Mouse (Mus musculus) lung, embryonic 14.5 days (tissue): ENCODE data around the gene Rdh7. TPM values are rescaled to one million over a fixed set of nuclear protein-coding genes. Genes with fewer than 3 reads are reported as not detected.
"Not testable (repeated sequence)": the region's sequence is repeated elsewhere in the genome, so short reads cannot be mapped to it uniquely, and the experiment has no call there.

Experiments
- ATAC-seq: fragments of 200-750 bp; cut with Nextera tagmentation; 2 replicates; pipeline ENCODE4 v1.8.0; 2017; ENCODE audit warnings: mild to moderate bottlenecking, moderate TSS enrichment, moderate library complexity; ENCODE audit not compliant: insufficient read depth
- DNase-seq: peaks from one replicate; pipeline ENCODE4 v3.0.0-alpha.2; 2015
- H3K27ac ChIP-seq: fragments of 300-500 bp; sonication (generic); 2 replicates; pipeline ENCODE4 v1.5.1; 2014; ENCODE audit warnings: low read depth, mild to moderate bottlenecking, moderate library complexity
- H3K27me3 ChIP-seq: fragments of 300-500 bp; sonication (generic); 2 replicates; pipeline ENCODE4 v1.6.1; 2014; ENCODE audit warnings: low read length, control low read depth; ENCODE audit not compliant: insufficient read depth
- H3K36me3 ChIP-seq: fragments of 300-500 bp; sonication (generic); 2 replicates; pipeline ENCODE4 v1.6.1; 2014; ENCODE audit warnings: control low read depth; ENCODE audit not compliant: insufficient read depth
- H3K4me1 ChIP-seq: fragments of 300-500 bp; sonication (generic); 2 replicates; pipeline ENCODE4 v1.6.1; 2014; ENCODE audit warnings: antibody characterized with exemption, control low read depth; ENCODE audit not compliant: insufficient read depth
- H3K4me2 ChIP-seq: fragments of 300-500 bp; sonication (generic); 2 replicates; pipeline ENCODE4 v1.6.1; 2014; ENCODE audit warnings: mild to moderate bottlenecking
- H3K4me3 ChIP-seq: fragments of 300-500 bp; sonication (generic); 2 replicates; pipeline ENCODE4 v1.5.1; 2014; ENCODE audit warnings: low read depth, low read length
- H3K9ac ChIP-seq: fragments of 300-500 bp; sonication (generic); 2 replicates; pipeline ENCODE4 v1.6.1; 2014
- H3K9me3 ChIP-seq: fragments of 300-500 bp; sonication (generic); 2 replicates; pipeline ENCODE4 v1.6.1; 2016; ENCODE audit warnings: low read depth, low read length, control low read depth
- CTCF ChIP-seq: IDR thresholded peaks from 2 replicates; pipeline ENCODE4 v1.5.1; 2016; ENCODE audit warnings: antibody characterized with exemption, low read depth
- WGBS: fragments of 180-500 bp; shearing (Covaris S2); extraction: QIAGEN DNeasy Blood & Tissue Kit; methylation state at CpG from one replicate; pipeline ENCODE4 v1.1.7; 2014; 5-methylcytosine and 5-hydroxymethylcytosine counted together
- polyA plus RNA-seq: library from polyadenylated mRNA; unstranded; fragments of >200 nt; fragmentation: Nextera tagmentation; extraction: Ambion mirVana; gene quantifications from 2 replicates; pipeline ENCODE4 v1.2.1, GENCODE M21; 2014

The Rdh7 gene
- polyA plus RNA-seq, 1 experiment from 2014 or later = not detected

DNA sequence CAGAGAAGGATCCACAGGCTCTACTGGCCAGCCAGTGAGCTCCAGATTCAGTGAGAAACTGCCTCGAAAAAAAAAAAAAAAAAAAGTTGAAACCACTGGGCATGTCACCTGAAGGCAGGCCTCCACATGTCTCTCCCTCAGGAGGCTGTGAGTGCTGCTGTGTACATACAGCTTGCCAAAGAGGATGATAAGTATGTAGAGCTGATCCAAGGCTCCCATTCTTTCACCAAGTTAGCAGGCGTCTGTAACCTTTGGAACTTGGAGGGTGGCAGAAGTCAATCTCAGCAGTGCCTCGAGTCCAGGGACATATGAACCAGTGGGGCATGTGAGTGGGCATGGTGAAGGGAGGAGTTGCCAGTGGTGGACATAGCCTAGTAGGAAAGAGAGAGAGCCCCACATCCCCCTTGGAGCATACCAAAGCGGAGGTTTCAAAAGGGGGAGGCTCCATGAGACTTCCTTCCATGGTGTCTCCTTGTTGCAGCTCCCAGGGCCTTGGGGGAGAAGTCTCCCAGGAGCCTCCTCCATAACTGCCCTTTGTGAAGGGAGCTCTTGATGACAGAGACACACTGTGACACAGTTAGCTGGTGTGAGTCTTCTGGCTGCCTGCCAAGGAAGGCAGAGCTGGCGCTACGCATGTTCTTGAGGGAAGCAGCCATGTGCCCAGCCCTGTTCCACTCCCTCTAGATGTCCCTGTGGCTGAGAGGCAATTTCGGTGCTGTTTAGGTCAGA, 16.3 kb upstream of the Rdh7 start:
- no peaks in the 10 kb centered on the region for H3K27me3 ChIP-seq
- 0 out of 2 replicates have a peak overlapping the region, but pooled peaks have one; percentile 12 for H3K27ac ChIP-seq
- peaks cover 4% of the 10 kb centered on the region; the same call in 1 of the 2 replicates for H3K4me1 ChIP-seq
- no peak overlapping the region for H3K9ac ChIP-seq
- 43% methylated on average over 7 of the region's 7 CpGs for WGBS
- DNase-seq (peak; percentile 71), ATAC-seq (peak; percentile 66)
- no peak overlapping the region for H3K4me3 ChIP-seq
- no peak overlapping the region for H3K4me2 ChIP-seq
- no peaks in the 10 kb centered on the region for H3K9me3 ChIP-seq
- no peaks in the 10 kb centered on the region for H3K36me3 ChIP-seq
- TF ChIP-seq CTCF = no peak

DNA sequence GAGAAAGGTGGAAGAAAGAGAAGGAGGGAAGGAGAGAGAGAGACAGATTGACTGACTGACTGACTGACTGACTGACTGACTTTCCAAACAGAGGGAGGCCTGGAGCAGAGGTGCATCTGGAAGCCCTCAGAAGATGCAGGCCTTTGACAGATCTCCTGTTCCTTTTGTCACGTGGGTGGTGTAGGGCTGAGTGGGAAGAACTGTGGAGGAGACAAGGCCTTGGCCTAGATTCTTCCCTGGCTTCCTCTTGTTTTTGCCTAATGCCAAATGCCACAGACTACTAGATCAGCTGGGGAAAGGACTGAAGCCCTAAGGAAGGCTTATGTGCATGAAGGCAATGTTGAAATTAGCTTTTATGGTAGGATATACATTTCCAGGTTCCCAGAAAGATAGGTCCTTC, 14.5 kb upstream of the Rdh7 start:
- TF ChIP-seq CTCF = no peak
- H3K4me1 ChIP-seq = peaks cover 4% of the 10 kb centered on the region; the same call in 1 of the 2 replicates
- DNase-seq (no peak), ATAC-seq (no peak)
- H3K27me3 ChIP-seq = no peaks in the 10 kb centered on the region
- no peak overlapping the region for H3K4me3 ChIP-seq
- H3K27ac ChIP-seq = no peak overlapping the region
- 50% methylated on average over 1 of the region's 1 CpGs for WGBS
- no peak overlapping the region for H3K4me2 ChIP-seq
- no peak overlapping the region for H3K9ac ChIP-seq
- no peaks in the 10 kb centered on the region for H3K9me3 ChIP-seq
- H3K36me3 ChIP-seq = no peaks in the 10 kb centered on the region

DNA sequence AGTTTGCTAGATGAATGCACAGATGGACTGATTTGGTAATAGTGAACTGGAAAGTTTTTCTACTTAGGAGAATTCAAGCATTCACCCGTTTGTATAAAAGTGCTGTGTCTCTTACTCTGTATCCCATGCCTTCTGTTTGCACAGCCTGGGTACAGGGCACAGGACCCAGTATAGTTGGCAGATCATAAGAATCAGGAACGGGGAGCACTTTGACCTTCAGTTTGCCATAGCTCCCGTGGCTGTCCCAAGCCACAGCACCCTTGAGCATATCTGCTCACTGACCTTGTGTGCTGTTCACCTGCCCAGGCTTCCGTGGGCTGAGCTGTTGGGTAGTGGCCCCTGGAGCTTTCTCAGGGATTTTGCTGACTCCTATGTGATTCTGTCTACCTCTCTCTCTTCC, 13.1 kb upstream of the Rdh7 start:
- Histone ChIP-seq H3K4me2 (no peak overlapping the region), H3K4me3 (no peak overlapping the region), H3K9me3 (no peaks in the 10 kb centered on the region), H3K9ac (no peak overlapping the region), H3K36me3 (no peaks in the 10 kb centered on the region), H3K27me3 (no peaks in the 10 kb centered on the region), H3K27ac (no peak overlapping the region), H3K4me1 (peaks cover 4% of the 10 kb centered on the region; the same call in 1 of the 2 replicates)
- TF ChIP-seq CTCF = no peak
- 69% methylated on average over 4 of the region's 4 CpGs for WGBS
- DNase-seq (no peak), ATAC-seq (no peak)

DNA sequence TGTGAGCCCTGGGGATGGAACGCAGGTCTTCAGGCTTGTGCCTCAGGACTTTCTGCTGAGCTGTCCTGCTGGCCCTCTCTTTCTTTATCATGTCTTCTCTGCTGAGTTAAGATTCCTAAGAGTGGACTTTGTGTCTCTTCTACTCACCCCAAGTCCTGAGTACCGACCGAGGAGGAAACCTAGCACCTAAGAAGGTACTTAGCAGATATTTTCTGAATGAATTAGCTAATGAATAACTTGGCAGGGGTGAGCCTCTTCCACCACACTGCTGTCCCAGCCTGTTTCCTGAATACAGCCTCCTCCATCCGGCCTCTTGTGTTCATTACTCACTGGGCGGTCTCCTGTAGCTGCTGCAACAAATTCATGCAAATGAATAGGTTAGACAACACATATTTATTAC, 11.2 kb upstream of the Rdh7 start:
- Histone ChIP-seq H3K9me3 (no peaks in the 10 kb centered on the region), H3K9ac (no peak overlapping the region), H3K4me1 (no peaks in the 10 kb centered on the region), H3K4me2 (no peak overlapping the region), H3K36me3 (no peaks in the 10 kb centered on the region), H3K4me3 (no peak overlapping the region), H3K27me3 (no peaks in the 10 kb centered on the region), H3K27ac (no peak overlapping the region)
- no peak for ATAC-seq
- 52% methylated on average over 5 of the region's 5 CpGs for WGBS
- TF ChIP-seq CTCF = no peak
- DNase-seq = no peak

- Histone ChIP-seq H3K4me1 (no peaks in the 10 kb centered on the region; the same call in 1 of the 2 replicates), H3K9me3 (no peaks in the 10 kb centered on the region), H3K27me3 (no peaks in the 10 kb centered on the region), H3K36me3 (no peaks in the 10 kb centered on the region), H3K4me2 (no peak within 1 kb of the TSS), H3K27ac (no peak within 1 kb of the TSS), H3K4me3 (no peak within 1 kb of the TSS), H3K9ac (no peak within 1 kb of the TSS)
- ATAC-seq = no peak
- no peak for TF ChIP-seq CTCF
- DNase-seq = no peak
- 80% methylated on average over 2 of the region's 2 CpGs for WGBS
These were observed 9.6 kb upstream of the Rdh7 start, which contains the start of gene Sdr9c7 for GRCm38 (mm10) chr10:127898218-127898617. TSS of gene Sdr9c7 (plus strand) at chr10:127898518.

DNA sequence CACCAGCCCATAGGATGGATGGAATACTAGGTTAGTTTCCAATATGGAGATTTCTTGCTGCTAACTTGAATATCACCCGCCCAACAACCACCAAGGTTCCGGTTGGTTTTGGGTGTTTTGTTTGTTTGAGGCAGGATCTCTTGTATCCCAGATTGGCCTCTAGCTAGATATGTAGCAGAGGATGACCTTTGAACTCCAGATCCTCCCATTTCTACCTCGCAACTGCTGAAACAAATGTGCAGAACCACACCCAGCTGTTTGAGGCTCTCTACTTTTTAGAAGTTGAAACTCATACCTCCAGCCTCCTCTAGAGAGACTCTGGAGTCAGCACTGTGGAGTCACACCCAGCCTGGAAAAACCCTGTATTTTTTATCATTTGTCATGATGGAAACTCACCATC, 8.9 kb upstream of the Rdh7 start:
- DNase-seq (no peak), ATAC-seq (no peak)
- 79% methylated on average over 3 of the region's 3 CpGs for WGBS

GRCm38 (mm10) chr10:127896705-127897104, 8.1 kb upstream of the Rdh7 start:
- TF ChIP-seq CTCF = no peak
- no peaks in the 10 kb centered on the region; the same call in 1 of the 2 replicates for H3K4me1 ChIP-seq
- H3K4me3 ChIP-seq = no peak overlapping the region
- H3K27me3 ChIP-seq = no peaks in the 10 kb centered on the region
- H3K36me3 ChIP-seq = no peaks in the 10 kb centered on the region
- ATAC-seq = no peak
- H3K9me3 ChIP-seq = no peaks in the 10 kb centered on the region
- no peak overlapping the region for H3K27ac ChIP-seq
- WGBS = 53% methylated on average over 5 of the region's 5 CpGs
- no peak overlapping the region for H3K9ac ChIP-seq
- H3K4me2 ChIP-seq = no peak overlapping the region
- no peak for DNase-seq

More for the DNA sequence above, 8.9 kb upstream of the Rdh7 start:
- no peak overlapping the region for H3K9ac ChIP-seq
- no peaks in the 10 kb centered on the region for H3K27me3 ChIP-seq
- H3K9me3 ChIP-seq = no peaks in the 10 kb centered on the region
- H3K4me1 ChIP-seq = no peaks in the 10 kb centered on the region; the same call in 1 of the 2 replicates
- no peak for TF ChIP-seq CTCF
- no peak overlapping the region for H3K4me2 ChIP-seq
- no peaks in the 10 kb centered on the region for H3K36me3 ChIP-seq
- H3K4me3 ChIP-seq = no peak overlapping the region
- no peak overlapping the region for H3K27ac ChIP-seq

DNA sequence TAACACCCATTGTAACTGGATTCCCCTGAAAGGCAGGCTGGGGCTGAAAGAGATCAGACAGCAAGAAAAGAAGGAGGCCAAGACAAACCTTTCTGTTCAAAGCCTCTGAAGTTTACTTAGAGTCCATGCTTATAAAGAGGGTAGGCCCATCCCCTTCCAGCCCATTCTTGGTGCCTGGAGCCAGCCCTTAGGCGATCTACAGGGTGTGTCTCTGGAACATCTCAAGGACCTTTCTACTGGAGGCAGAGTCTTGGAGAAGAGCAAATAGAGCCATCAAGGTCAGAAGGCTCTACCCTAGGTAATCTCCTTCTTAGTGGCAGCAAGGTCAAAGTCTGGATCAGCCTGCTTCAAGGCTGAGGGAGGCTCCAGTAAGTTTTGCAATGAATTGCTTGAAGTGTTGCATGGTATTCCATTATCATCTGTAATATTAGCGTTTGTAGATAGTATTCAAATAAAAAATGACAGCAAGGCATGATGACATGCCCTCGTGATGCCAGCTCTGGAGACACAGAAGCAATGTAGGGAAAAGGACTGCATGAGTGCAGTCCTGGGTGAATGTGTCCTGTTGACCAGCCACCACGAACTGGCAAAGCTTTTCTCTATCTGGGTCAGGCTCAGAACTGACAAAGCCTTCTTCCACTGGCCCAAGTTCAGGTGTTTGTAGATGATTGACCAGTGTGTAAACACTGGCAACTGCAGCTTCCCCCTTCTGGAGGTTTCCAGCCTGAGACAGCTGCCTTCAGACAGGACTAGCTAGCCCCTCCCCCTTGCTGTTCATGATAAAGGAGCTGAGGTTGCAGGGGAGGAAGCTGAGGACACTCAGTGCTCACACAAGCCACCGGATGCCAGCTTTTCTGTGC, 4.8 kb upstream of the Rdh7 start:
- H3K4me3 ChIP-seq, H3K36me3 ChIP-seq, H3K4me2 ChIP-seq, H3K4me1 ChIP-seq, H3K27ac ChIP-seq, H3K9ac ChIP-seq, H3K9me3 ChIP-seq, H3K27me3 ChIP-seq: not testable (repeated sequence)
- DNase-seq (peak; percentile 61), ATAC-seq (peak; percentile 76; the same call in 1 of the 2 replicates)
- WGBS = 44% methylated on average over 5 of the region's 5 CpGs
